Mouse (Mus musculus) neural tube, embryonic 11.5 days (tissue): ENCODE data around the gene Tfeb. TPM values are rescaled to one million over a fixed set of nuclear protein-coding genes. Genes with fewer than 3 reads are reported as not detected.

Source experiments
- ATAC-seq: fragments of 200-750 bp; cut with Nextera tagmentation; 2 replicates; pipeline ENCODE4 v1.8.0; 2017; ENCODE audit warnings: moderate number of reproducible peaks, mild to moderate bottlenecking, moderate TSS enrichment, moderate library complexity; ENCODE audit not compliant: insufficient read depth, low FRiP score, low TSS enrichment
- DNase-seq: peaks from one replicate; pipeline ENCODE4 v3.0.0-alpha.2; 2015; ENCODE audit warnings: low spot score
- H3K27ac ChIP-seq: fragments of 300-500 bp; sonication (generic); 2 replicates; pipeline ENCODE4 v1.5.1; 2014; ENCODE audit warnings: low read depth, mild to moderate bottlenecking, low read length
- H3K27me3 ChIP-seq: fragments of 300-500 bp; sonication (generic); 2 replicates; pipeline ENCODE4 v1.6.1; 2014; ENCODE audit warnings: mild to moderate bottlenecking, low read length, mixed read lengths; ENCODE audit not compliant: control insufficient read depth, insufficient read depth
- H3K36me3 ChIP-seq: fragments of 300-500 bp; sonication (generic); 2 replicates; pipeline ENCODE4 v1.6.1; 2014; ENCODE audit warnings: mild to moderate bottlenecking, low read length, moderate library complexity, mixed read lengths; ENCODE audit not compliant: control insufficient read depth, insufficient read depth
- H3K4me1 ChIP-seq: fragments of 300-500 bp; sonication (generic); 2 replicates; pipeline ENCODE4 v1.6.1; 2014; ENCODE audit warnings: low read length, mixed read lengths; ENCODE audit not compliant: control insufficient read depth, insufficient read depth
- H3K4me2 ChIP-seq: fragments of 300-500 bp; sonication (generic); 2 replicates; pipeline ENCODE4 v1.6.1; 2014; ENCODE audit warnings: low read depth, mild to moderate bottlenecking, moderate library complexity
- H3K4me3 ChIP-seq: fragments of 300-500 bp; sonication (generic); 2 replicates; pipeline ENCODE4 v1.5.1; 2014; ENCODE audit warnings: low read depth, low read length
- H3K9ac ChIP-seq: fragments of 300-500 bp; sonication (generic); 2 replicates; pipeline ENCODE4 v1.6.1; 2014; ENCODE audit warnings: mild to moderate bottlenecking, low read length
- H3K9me3 ChIP-seq: fragments of 300-500 bp; sonication (generic); 2 replicates; pipeline ENCODE4 v1.6.1; 2016; ENCODE audit warnings: low read length; ENCODE audit not compliant: control insufficient read depth
- WGBS: fragments of 180-500 bp; shearing (Covaris S2); extraction: QIAGEN DNeasy Blood & Tissue Kit; methylation state at CpG from one replicate; pipeline ENCODE4 v1.1.7; 2014; 5-methylcytosine and 5-hydroxymethylcytosine counted together
- polyA plus RNA-seq: library from polyadenylated mRNA; unstranded; fragments of >200 nt; fragmentation: Nextera tagmentation; extraction: Ambion mirVana; gene quantifications from 2 replicates; pipeline ENCODE4 v1.2.1, GENCODE M21; 2014

The Tfeb gene
- polyA plus RNA-seq, 1 experiment from 2014 or later: 1.8 TPM

GRCm38 (mm10) chr17:47768707-47769276 is 32.0 kb downstream of the Tfeb start:
- H3K9me3 ChIP-seq: 0 out of 2 replicates have a peak, but pooled peaks cover 4% of the 10 kb centered on the region
- 47% methylated on average over 12 of the region's 12 CpGs for WGBS
- no peaks in the 10 kb centered on the region for H3K4me1 ChIP-seq
- ATAC-seq: no peak
- no peak overlapping the region for H3K4me3 ChIP-seq
- no peak overlapping the region for H3K27ac ChIP-seq
- no peaks in the 10 kb centered on the region for H3K27me3 ChIP-seq
- H3K4me2 ChIP-seq: no peak overlapping the region
- H3K36me3 ChIP-seq: no peaks in the 10 kb centered on the region
- no peak for DNase-seq
- H3K9ac ChIP-seq: no peak overlapping the region

GRCm38 (mm10) chr17:47769389-47770299 is 32.8 kb downstream of the Tfeb start:
- H3K9me3 ChIP-seq: 0 out of 2 replicates have a peak, but pooled peaks cover 4% of the 10 kb centered on the region
- no peaks in the 10 kb centered on the region for H3K36me3 ChIP-seq
- ATAC-seq (no peak), DNase-seq (no peak)
- no peak overlapping the region for H3K27ac ChIP-seq
- no peak overlapping the region for H3K4me2 ChIP-seq
- no peaks in the 10 kb centered on the region for H3K27me3 ChIP-seq
- 86% methylated on average over 11 of the region's 11 CpGs for WGBS
- H3K4me1 ChIP-seq: no peaks in the 10 kb centered on the region
- no peak overlapping the region for H3K4me3 ChIP-seq
- no peak overlapping the region for H3K9ac ChIP-seq

GRCm38 (mm10) chr17:47773604-47774003 is 36.8 kb downstream of the Tfeb start:
- Histone ChIP-seq H3K27ac (no peak overlapping the region), H3K27me3 (no peaks in the 10 kb centered on the region), H3K4me3 (no peak overlapping the region), H3K4me2 (no peak overlapping the region), H3K4me1 (no peaks in the 10 kb centered on the region), H3K36me3 (no peaks in the 10 kb centered on the region), H3K9me3 (0 out of 2 replicates have a peak, but pooled peaks cover 4% of the 10 kb centered on the region), H3K9ac (no peak overlapping the region)
- DNase-seq (no peak), ATAC-seq (no peak)
- WGBS: 53% methylated on average over 6 of the region's 6 CpGs

- no peak for ATAC-seq
- 66% methylated on average over 2 of the region's 2 CpGs for WGBS
- 0 out of 2 replicates have a peak, but pooled peaks cover 2% of the 10 kb centered on the region for H3K9me3 ChIP-seq
These were observed 40.3 kb downstream of the Tfeb start for GRCm38 (mm10) chr17:47777141-47777540.

GRCm38 (mm10) chr17:47780470-47780869 is 43.6 kb downstream of the Tfeb start:
- H3K4me2 ChIP-seq: no peak overlapping the region

More at GRCm38 (mm10) chr17:47777141-47777540, 40.3 kb downstream of the Tfeb start:
- Histone ChIP-seq H3K9ac (no peak overlapping the region), H3K4me3 (no peak overlapping the region), H3K4me2 (no peak overlapping the region), H3K27me3 (no peaks in the 10 kb centered on the region), H3K27ac (no peak overlapping the region), H3K4me1 (no peaks in the 10 kb centered on the region), H3K36me3 (no peaks in the 10 kb centered on the region)
- DNase-seq: no peak

GRCm38 (mm10) chr17:47782486-47782885 is 45.7 kb downstream of the Tfeb start:
- Histone ChIP-seq H3K27me3 (no peaks in the 10 kb centered on the region), H3K4me2 (no peak overlapping the region), H3K4me1 (no peaks in the 10 kb centered on the region), H3K4me3 (no peak overlapping the region), H3K27ac (no peak overlapping the region), H3K9me3 (no peaks in the 10 kb centered on the region), H3K36me3 (no peaks in the 10 kb centered on the region), H3K9ac (no peak overlapping the region)
- ATAC-seq (no peak), DNase-seq (no peak)
- WGBS: 89% methylated on average over 3 of the region's 3 CpGs

More at GRCm38 (mm10) chr17:47780470-47780869, 43.6 kb downstream of the Tfeb start:
- no peak overlapping the region for H3K4me3 ChIP-seq
- DNase-seq (no peak), ATAC-seq (no peak)
- H3K27ac ChIP-seq: no peak overlapping the region
- no peaks in the 10 kb centered on the region for H3K36me3 ChIP-seq
- H3K4me1 ChIP-seq: no peaks in the 10 kb centered on the region
- H3K27me3 ChIP-seq: no peaks in the 10 kb centered on the region
- H3K9me3 ChIP-seq: no peaks in the 10 kb centered on the region
- 89% methylated on average over 10 of the region's 10 CpGs for WGBS
- H3K9ac ChIP-seq: no peak overlapping the region

- 69% methylated on average over 8 of the region's 8 CpGs for WGBS
- DNase-seq: no peak
- Histone ChIP-seq H3K9ac (no peak overlapping the region), H3K36me3 (no peaks in the 10 kb centered on the region), H3K4me1 (peaks cover 9% of the 10 kb centered on the region), H3K4me2 (no peak overlapping the region), H3K27ac (no peak overlapping the region), H3K9me3 (no peaks in the 10 kb centered on the region), H3K27me3 (no peaks in the 10 kb centered on the region), H3K4me3 (no peak overlapping the region)
- ATAC-seq: no peak
These were observed 46.8 kb downstream of the Tfeb start for GRCm38 (mm10) chr17:47783445-47784223.

GRCm38 (mm10) chr17:47784411-47784810 is 47.6 kb downstream of the Tfeb start:
- no peak overlapping the region for H3K4me3 ChIP-seq
- H3K9me3 ChIP-seq: no peaks in the 10 kb centered on the region
- no peaks in the 10 kb centered on the region for H3K27me3 ChIP-seq
- DNase-seq (no peak), ATAC-seq (no peak)
- no peak overlapping the region for H3K4me2 ChIP-seq
- no peaks in the 10 kb centered on the region for H3K36me3 ChIP-seq
- no peak overlapping the region for H3K27ac ChIP-seq
- 88% methylated on average over 6 of the region's 6 CpGs for WGBS
- H3K9ac ChIP-seq: no peak overlapping the region
- peaks cover 9% of the 10 kb centered on the region for H3K4me1 ChIP-seq
